In the genomic region with DNA sequence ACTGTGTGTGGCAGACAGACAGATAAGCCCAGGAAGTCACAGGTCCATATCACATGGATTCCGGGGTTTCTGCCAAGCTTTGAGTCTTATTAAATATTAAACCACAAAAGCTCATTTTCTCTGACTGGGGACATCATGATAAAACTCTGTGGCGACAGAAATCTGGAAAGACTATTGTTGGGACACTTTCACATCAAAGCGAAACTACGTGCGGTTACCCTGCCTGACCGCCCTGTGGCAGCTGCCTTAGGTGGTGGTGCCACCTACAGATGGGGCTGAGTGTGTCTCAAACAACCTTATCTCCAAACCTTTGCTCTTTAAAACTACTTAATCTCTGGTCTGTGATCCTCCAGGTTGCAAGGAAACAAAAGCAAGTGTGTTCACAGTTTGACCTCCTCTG, we compare ENCODE assay signal across 8 mouse cellular contexts.
DNase-seq lines count a peak whose midpoint lies in the region; ATAC-seq and TF ChIP-seq lines count a peak whose summit lies in the region.

No protein-coding gene starts in this region.

- ATAC-seq in kidney, embryonic 14.5 days (ENCODE audit: low FRiP score, low TSS enrichment), result no peak
- no peak for ATAC-seq in activated CD4-positive, CD25-positive, alpha-beta regulatory T cell, adult 4 months
- ATAC-seq in midbrain, embryonic 13.5 days, result no peak

- no peaks in the 10 kb centered on the region for H3K36me3 ChIP-seq in kidney, adult 2 months (ENCODE audit: control insufficient read depth, insufficient read depth, low read length)
- no peaks in the 10 kb centered on the region for H3K36me3 ChIP-seq in kidney, embryonic 14.5 days (ENCODE audit: control insufficient read depth, insufficient read depth, low read length)
- H3K36me3 ChIP-seq in macrophage (ENCODE audit: inconsistent target), result no peaks in the 10 kb centered on the region
- H3K36me3 ChIP-seq in midbrain, embryonic 13.5 days, result no peaks in the 10 kb centered on the region

- H3K9me3 ChIP-seq in kidney, embryonic 14.5 days (ENCODE audit: control insufficient read depth, low read length), result no peaks in the 10 kb centered on the region
- no peaks in the 10 kb centered on the region for H3K9me3 ChIP-seq in midbrain, embryonic 13.5 days

- no peak overlapping the region for H3K9ac ChIP-seq in kidney, embryonic 14.5 days (ENCODE audit: low read depth, low read length)
- H3K9ac ChIP-seq in midbrain, embryonic 13.5 days (replicated peaks), result no peak overlapping the region

- 0 out of 2 replicates have a peak overlapping the region, but pooled peaks have one; percentile 16 for H3K27ac ChIP-seq in kidney, adult 2 months (ENCODE audit: insufficient read depth, low read depth, low read length)
- H3K27ac ChIP-seq in kidney, embryonic 14.5 days (ENCODE audit: low read depth, low read length), result no peak overlapping the region
- no peak overlapping the region for H3K27ac ChIP-seq in macrophage
- no peak overlapping the region for H3K27ac ChIP-seq in midbrain, embryonic 13.5 days

- no peaks in the 10 kb centered on the region for H3K79me2 ChIP-seq in macrophage (ENCODE audit: inconsistent target)

- peak; percentile 89 for TF ChIP-seq CTCF in kidney, adult 2 months (conservative IDR thresholded peaks at IDR 0.05; ENCODE audit: insufficient read depth, insufficient read length, low read depth, low read length)

- 19% methylated on average over 6 of the region's 6 CpGs for WGBS in kidney, adult 2 months
- WGBS in kidney, embryonic 14.5 days, result 46% methylated on average over 6 of the region's 6 CpGs
- WGBS in macrophage (ENCODE audit: missing documents), result 0% methylated on average over 6 of the region's 6 CpGs
- 45% methylated on average over 6 of the region's 6 CpGs for WGBS in midbrain, embryonic 13.5 days

- H3K4me3 ChIP-seq in kidney, adult 2 months (ENCODE audit: insufficient read depth, low read depth, low read length), result peak overlapping the region; percentile 19; the same call in 1 of the 2 replicates
- no peak overlapping the region for H3K4me3 ChIP-seq in kidney, embryonic 14.5 days (ENCODE audit: low read length)
- H3K4me3 ChIP-seq in macrophage (ENCODE audit: inconsistent target), result peak overlapping the region; percentile 26
- no peak overlapping the region for H3K4me3 ChIP-seq in midbrain, embryonic 13.5 days (replicated peaks)

- peaks cover 6% of the 10 kb centered on the region; the same call in 1 of the 2 replicates for H3K4me1 ChIP-seq in kidney, adult 2 months (ENCODE audit: control insufficient read depth, insufficient read depth, low read length)
- H3K4me1 ChIP-seq in kidney, embryonic 14.5 days (ENCODE audit: control insufficient read depth, insufficient read depth, low read length), result no peaks in the 10 kb centered on the region
- peaks cover 6% of the 10 kb centered on the region; the same call in 1 of the 2 replicates for H3K4me1 ChIP-seq in midbrain, embryonic 13.5 days (replicated peaks)

- TF ChIP-seq POLR2A in kidney, adult 2 months (IDR thresholded peaks at IDR 0.05; ENCODE audit: low read depth, low read length), result no peak

- H3K27me3 ChIP-seq in kidney, adult 2 months (replicated peaks; ENCODE audit: control insufficient read depth, insufficient read depth, low read length), result no peaks in the 10 kb centered on the region
- H3K27me3 ChIP-seq in kidney, embryonic 14.5 days (ENCODE audit: control insufficient read depth, insufficient read depth, low read length), result no peaks in the 10 kb centered on the region
- no peaks in the 10 kb centered on the region for H3K27me3 ChIP-seq in midbrain, embryonic 13.5 days

- H3K4me2 ChIP-seq in kidney, embryonic 14.5 days (replicated peaks; ENCODE audit: low read depth, low read length), result no peak overlapping the region
- no peak overlapping the region for H3K4me2 ChIP-seq in midbrain, embryonic 13.5 days (replicated peaks)

- peak; percentile 67 for DNase-seq in kidney, adult 2 months
- peak; percentile 22 to 30 for DNase-seq in adrenal gland, adult 18-20 months (ENCODE audit: low spot score in 2 of 2)
- peak; percentile 22 for DNase-seq in gastrocnemius, postnatal 10 days
- peak; percentile 31 to 47 for DNase-seq in kidney, adult 8-10 months

Comparison
In these comparisons a context has a peak if more than half of its experiments do, and no peak if none do; other contexts are left out.
1. H3K4me3 ChIP-seq: peak in kidney, adult 2 months (single experiment) and macrophage (single experiment); none in kidney, embryonic 14.5 days (single experiment) and midbrain, embryonic 13.5 days (single experiment).
2. Peak in every context shown above with its lines, with median percentiles within 50 percentile points of each other: DNase-seq.